Mouse (Mus musculus) 3T3-L1 (cell line): Measurements from ENCODE around the gene Eno3.

Source experiments
- DNase-seq: peaks from one replicate; pipeline ENCODE4 v3.0.0-alpha.2; 2015; ENCODE audit warnings: low read depth, low spot score

The Eno3 gene

DNA sequence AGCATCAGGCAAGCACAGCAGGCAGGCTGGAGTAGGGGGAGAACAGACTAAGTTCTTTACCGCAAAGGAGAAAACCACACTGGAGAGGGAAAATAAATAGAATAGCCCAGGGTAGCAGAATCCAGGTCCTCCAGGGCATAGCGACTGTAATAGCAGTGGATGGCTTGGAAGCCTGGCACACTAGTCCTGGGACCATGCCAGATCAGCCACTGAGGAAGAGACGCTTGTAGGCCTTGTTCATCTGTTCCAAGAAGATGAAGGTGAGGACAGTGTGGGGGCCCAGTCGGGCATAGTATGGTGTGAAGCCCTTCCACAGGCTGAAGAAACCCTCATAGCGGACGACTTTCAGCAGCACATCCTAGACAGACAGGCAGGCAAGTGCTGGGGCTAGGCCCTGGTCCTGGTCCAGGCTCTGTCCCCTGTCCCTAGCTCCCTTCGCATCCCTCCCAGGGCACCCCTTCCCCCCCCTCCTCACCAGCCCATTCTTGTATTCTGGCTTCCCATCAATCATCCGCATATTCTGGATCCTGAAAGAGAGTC, 12.4 kb upstream of the Eno3 start:
- DNase-seq = no peak

GRCm38 (mm10) chr11:70645461-70646258, 11.3 kb upstream of the Eno3 start:
- no peak for DNase-seq

GRCm38 (mm10) chr11:70646259-70646555, 10.8 kb upstream of the Eno3 start:
- peak; percentile 43 for DNase-seq

GRCm38 (mm10) chr11:70646691-70647650, 10.0 kb upstream of the Eno3 start, which contains the start of the genes Rnf167 and Slc25a11:
TSS of gene Rnf167 (plus strand) at chr11:70647235.
TSS of gene Slc25a11 (minus strand) at chr11:70647479.
- DNase-seq = peak; percentile 99

GRCm38 (mm10) chr11:70647716-70648420, 9.1 kb upstream of the Eno3 start:
- DNase-seq = peak; percentile 51

DNA sequence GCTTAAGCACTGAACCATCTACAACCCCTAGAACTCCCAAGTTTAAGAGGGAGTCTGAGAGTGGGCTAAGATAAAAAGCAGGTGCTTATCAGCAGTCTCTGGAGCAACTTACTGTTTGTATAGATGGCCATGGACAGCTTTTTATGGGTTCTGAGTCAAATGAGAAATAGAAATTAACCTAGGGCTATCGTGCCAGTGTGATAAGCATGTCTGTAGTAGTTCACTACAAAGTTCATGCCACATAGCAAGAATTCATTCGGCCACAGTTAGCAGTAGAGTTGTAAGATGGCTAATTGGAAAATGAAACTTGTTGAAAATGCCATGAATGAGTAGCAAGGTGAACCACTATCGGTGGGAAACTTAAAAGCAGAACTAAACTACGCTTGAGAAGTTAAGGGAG, 8.5 kb upstream of the Eno3 start:
- peak; percentile 31 for DNase-seq

DNA sequence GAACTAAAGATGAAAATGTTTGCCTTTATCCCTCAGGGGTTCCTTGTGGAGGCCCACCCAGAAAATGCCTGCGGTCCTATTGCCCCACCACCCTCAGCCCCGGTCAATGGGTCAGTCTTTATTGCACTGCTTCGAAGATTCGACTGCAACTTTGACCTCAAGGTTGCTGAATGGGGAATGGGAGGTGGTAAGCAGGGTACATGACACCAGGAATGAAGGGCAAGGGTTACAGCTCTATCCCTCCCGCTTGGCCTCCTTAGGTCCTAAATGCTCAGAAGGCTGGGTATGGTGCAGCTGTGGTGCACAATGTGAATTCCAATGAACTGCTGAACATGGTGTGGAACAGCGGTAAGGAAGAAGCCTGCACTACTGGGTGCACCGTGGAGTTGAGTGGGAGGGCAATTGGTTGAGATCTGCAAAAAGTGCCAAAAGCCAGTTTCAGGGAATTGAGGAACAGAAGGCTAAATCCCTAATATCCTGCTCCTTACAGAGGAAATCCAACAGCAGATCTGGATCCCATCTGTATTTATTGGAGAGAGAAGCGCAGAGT, 7.7 kb upstream of the Eno3 start:
- DNase-seq = no peak

DNA sequence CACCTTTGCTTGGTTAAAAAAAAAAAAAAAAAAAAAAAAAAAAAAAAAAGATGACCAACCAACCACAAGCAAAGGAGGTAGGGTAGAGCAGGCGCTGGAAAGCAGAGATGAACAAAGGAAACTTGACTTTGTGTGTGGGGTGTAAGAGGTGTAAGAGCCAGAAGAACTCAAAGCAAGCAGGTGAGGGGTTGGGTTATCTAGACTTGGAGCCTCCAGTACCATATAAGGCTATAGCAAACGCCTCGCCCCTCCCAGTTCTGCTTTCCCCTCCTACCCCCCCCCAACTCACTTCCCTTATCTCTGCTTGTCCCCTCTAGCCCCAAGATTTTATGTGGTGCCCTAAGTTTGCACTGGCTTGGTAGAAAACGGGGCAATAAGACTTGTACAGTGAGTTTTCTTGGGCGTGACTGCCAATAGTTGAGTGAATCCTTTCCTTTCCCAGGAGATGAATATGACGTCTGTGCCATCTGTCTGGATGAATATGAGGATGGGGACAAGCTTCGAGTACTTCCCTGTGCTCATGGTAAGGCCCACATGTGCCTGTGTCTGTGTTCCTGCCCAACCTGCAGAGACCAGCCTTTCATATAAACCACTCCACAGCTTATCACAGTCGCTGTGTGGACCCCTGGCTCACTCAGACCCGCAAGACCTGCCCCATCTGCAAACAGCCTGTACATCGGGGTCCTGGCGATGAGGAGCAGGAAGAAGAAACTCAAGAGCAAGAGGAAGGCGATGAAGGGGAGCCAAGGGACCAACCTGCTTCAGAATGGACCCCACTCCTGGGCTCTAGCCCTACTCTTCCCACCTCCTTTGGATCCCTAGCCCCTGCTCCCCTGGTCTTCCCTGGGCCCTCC, 6.5 kb upstream of the Eno3 start:
- DNase-seq = peak; percentile 29

DNA sequence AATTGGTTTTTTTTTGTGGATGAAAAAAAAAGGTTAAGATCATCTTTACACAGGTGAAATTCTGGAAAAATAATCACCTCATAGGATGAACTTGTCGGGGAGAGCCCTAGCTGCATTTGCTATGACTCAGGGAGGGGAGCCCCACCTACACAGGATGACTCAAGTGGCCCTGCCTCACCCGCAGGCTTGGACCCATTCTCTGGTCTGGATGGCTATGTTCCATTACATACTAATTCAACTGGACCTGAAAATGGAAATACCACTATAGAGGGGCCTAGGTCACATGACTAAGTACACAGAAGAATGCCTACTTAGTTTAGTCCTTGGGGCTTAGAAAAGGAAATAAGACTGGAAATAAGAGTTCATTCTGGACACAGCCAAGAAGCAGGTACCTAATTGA, 5.6 kb upstream of the Eno3 start:
- peak; percentile 90 for DNase-seq

DNA sequence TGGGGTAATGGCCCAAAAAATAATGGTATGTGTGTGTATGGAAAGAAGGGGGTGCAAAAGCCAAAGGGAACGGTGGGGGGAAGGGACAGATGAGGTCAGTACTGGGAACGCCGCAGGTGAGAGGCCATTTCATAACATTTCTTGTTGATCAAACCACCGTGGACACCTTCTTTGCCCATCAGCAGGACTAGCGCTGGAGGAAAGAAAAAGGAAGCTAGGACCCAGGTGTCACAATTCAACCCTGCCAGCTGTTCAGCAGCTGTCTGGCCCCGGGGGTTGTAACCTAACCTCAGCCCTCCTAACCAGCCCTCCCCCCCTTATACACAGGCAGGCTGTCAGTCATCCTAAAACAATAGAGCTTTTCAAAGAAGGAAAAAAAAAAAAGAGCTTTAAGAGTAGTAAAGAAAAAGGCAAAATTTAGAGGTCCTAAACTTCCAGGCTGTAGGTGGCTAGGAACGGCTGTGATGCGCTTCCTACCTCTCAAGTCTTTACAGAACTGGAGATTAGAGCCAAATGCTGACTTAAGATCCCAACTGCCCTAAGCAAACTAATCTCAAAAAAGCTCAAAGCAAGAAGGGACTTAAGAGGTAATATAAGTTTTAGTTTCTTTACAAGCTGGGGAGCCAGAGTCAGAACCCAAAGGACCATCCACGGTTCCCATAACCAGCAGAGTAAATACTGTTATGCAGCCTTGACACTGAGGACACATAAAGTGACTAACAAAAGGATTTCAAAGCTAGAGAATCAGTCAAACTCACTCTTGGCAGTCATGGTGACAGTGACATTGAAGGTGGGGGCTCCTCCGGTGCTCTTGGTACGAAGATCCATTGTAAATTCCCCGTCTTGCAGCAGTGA, 4.7 kb upstream of the Eno3 start:
- peak; percentile 72 for DNase-seq

DNA sequence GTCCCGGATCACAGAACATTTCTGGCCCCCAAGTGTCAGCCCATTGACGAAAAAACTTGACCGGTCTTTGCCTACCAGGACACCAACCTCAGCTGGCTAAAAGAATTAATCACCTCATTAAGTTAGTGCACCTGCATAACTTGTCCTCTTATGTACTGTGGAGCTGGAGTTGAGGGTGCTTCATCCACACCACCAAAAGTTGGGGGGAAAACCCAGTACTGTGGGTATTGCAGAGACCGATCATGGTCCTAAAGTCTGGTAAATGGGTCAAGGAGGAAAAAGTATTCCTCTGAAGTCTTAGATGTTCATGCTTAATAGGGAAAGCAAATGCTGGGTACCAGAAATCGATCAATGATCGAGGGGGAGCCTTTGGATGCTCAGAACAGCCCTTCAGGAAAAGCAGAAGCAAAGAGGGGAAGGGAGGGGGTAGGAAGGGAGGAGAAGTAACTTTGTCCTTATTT, 4.1 kb upstream of the Eno3 start:
- no peak for DNase-seq

- DNase-seq = peak; percentile 66
Measured at GRCm38 (mm10) chr11:70653345-70654197, 3.4 kb upstream of the Eno3 start.

GRCm38 (mm10) chr11:70654198-70654922, 2.6 kb upstream of the Eno3 start, which contains the start of gene Pfn1:
TSS of gene Pfn1 (minus strand) at chr11:70654644.
- peak; percentile 83 for DNase-seq

DNA sequence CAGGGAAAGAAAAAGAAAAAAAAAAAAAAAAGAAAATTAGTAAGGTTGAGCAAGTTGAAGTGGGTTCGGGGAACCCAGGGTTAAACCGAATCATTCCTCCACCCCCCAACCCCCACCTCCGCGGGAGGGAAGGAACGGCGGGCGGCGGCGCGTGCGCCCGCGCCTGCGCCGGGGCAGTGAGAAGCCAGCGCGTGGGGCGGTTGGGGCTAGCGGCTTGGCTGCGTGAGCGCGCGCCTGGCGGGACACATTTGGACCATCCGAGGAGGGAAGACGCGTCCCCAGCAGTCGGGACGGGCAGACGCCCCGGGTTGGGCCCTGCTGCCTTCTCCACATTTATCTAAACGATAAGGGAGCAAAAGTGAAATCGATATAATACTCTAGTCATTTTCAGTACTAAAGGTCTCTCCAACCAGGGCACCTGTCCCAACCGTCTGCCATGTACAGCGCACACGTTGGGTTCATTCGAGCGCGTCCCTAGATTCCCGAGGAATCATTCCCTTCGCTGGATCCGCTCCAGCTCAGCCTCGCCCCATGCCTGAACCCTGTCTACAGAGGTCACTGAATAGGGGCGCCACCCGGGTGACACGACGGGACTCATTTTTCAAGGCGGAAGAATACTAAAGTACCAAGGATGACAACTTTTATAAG, 2.0 kb upstream of the Eno3 start:
- peak; percentile 81 for DNase-seq

DNA sequence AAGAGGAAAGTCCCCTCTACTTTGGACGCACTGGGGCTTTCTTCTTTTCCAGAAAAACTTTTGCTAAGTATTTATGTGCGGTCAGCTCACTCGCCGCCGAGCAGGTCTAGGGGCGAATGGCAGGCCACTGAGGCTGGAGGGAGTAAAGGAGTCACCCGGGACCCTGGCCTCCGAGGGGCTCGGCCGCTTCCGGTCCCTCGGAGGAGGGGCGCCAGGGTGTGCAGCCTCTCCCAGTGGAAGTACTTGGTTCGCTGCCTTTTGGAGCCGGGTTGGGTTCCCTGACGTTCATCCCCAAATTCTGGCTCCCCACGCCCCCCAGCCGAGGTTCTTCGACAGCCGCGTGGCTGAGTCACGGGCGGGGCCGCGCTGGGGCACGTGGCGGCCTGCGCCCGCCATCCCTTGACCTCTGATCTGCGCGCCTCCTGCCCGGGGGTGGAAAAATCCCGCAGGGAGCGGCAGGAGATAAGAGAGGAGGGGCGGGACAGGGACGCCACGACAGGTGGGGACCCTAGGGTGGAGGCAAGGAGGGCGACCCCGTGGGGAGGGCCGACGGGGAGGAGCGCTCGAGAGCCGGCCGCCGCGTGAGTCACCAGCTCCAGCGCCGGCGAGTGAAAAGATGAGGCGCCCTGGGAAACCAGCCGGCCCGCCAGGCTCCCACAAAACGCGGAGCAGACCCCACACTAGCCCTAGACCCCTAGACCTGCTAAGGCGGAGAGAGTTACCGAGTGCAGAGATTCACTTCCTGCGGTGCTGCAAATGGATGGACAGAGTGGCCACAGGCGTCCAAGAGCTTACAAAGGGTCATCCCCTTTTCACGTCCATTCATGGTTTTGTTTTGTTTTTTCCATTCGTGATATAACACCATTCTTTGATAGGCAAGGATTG, 1.2 kb upstream of the Eno3 start:
- DNase-seq = peak; percentile 77

- peak; percentile 61 for DNase-seq
Measured at GRCm38 (mm10) chr11:70656456-70656927, 510 bp upstream of the Eno3 start.
